Mouse (Mus musculus): ENCODE measurements around the gene Akap2. TPM values are rescaled to one million over a fixed set of nuclear protein-coding genes. Genes with fewer than 3 reads are reported as not detected.
A peak's percentile ranks its signal among the peaks of the same experiment; 100 is the strongest.

Gene Akap2
- polyA plus RNA-seq, 1 experiment from 2014 or later = 38.2 TPM

GRCm38 (mm10) chr4:57919494-57920423 lies 202.3 kb downstream of the Akap2 start:
- 0 out of 2 replicates have a peak, but pooled peaks cover 3% of the 10 kb centered on the region for H3K4me1 ChIP-seq (replicated peaks; ENCODE audit: control insufficient read depth, insufficient read depth, low read length)
- no peak overlapping the region for H3K9ac ChIP-seq (ENCODE audit: low read depth, low read length)
- H3K9me3 ChIP-seq (ENCODE audit: control insufficient read depth, low read length) = no peaks in the 10 kb centered on the region
- 18% methylated on average over 8 of the region's 8 CpGs for WGBS
- no peak overlapping the region for H3K27ac ChIP-seq (ENCODE audit: low read depth, low read length)
- ATAC-seq (ENCODE audit: low FRiP score) (0 out of 2 replicates have a peak, but pooled peaks have one; percentile 35), DNase-seq (ENCODE audit: low spot score) (no peak)
- no peaks in the 10 kb centered on the region for H3K36me3 ChIP-seq (ENCODE audit: control insufficient read depth, insufficient read depth, low read length)
- no peak overlapping the region for H3K4me3 ChIP-seq (ENCODE audit: low read depth, low read length)
- H3K4me2 ChIP-seq (replicated peaks; ENCODE audit: low read depth, low read length) = no peak overlapping the region
- no peaks in the 10 kb centered on the region for H3K27me3 ChIP-seq (ENCODE audit: control insufficient read depth, insufficient read depth, low read length)

- Histone ChIP-seq H3K4me3 (ENCODE audit: low read depth, low read length) (no peak overlapping the region), H3K36me3 (ENCODE audit: control insufficient read depth, insufficient read depth, low read length) (no peaks in the 10 kb centered on the region), H3K27ac (ENCODE audit: low read depth, low read length) (no peak overlapping the region), H3K4me1 (replicated peaks; ENCODE audit: control insufficient read depth, insufficient read depth, low read length) (0 out of 2 replicates have a peak, but pooled peaks cover 3% of the 10 kb centered on the region), H3K27me3 (ENCODE audit: control insufficient read depth, insufficient read depth, low read length) (no peaks in the 10 kb centered on the region), H3K9ac (ENCODE audit: low read depth, low read length) (no peak overlapping the region), H3K9me3 (ENCODE audit: control insufficient read depth, low read length) (no peaks in the 10 kb centered on the region), H3K4me2 (replicated peaks; ENCODE audit: low read depth, low read length) (no peak overlapping the region)
- DNase-seq (ENCODE audit: low spot score) (no peak), ATAC-seq (ENCODE audit: low FRiP score) (no peak)
- WGBS = 62% methylated on average over 1 of the region's 1 CpGs
Measured at GRCm38 (mm10) chr4:57920522-57920921, 203.1 kb downstream of the Akap2 start.

GRCm38 (mm10) chr4:57922171-57922570 lies 204.7 kb downstream of the Akap2 start:
- Histone ChIP-seq H3K36me3 (ENCODE audit: control insufficient read depth, insufficient read depth, low read length) (no peaks in the 10 kb centered on the region), H3K9me3 (ENCODE audit: control insufficient read depth, low read length) (no peaks in the 10 kb centered on the region), H3K27ac (ENCODE audit: low read depth, low read length) (no peak overlapping the region), H3K4me2 (replicated peaks; ENCODE audit: low read depth, low read length) (no peak overlapping the region), H3K4me1 (replicated peaks; ENCODE audit: control insufficient read depth, insufficient read depth, low read length) (0 out of 2 replicates have a peak, but pooled peaks cover 3% of the 10 kb centered on the region), H3K4me3 (ENCODE audit: low read depth, low read length) (no peak overlapping the region), H3K9ac (ENCODE audit: low read depth, low read length) (no peak overlapping the region), H3K27me3 (ENCODE audit: control insufficient read depth, insufficient read depth, low read length) (no peaks in the 10 kb centered on the region)
- ATAC-seq (ENCODE audit: low FRiP score) (peak; percentile 19; the same call in 1 of the 2 replicates), DNase-seq (ENCODE audit: low spot score) (peak; percentile 33)
- WGBS = 27% methylated on average over 5 of the region's 5 CpGs

- Histone ChIP-seq H3K36me3 (ENCODE audit: control insufficient read depth, insufficient read depth, low read length) (no peaks in the 10 kb centered on the region), H3K4me1 (replicated peaks; ENCODE audit: control insufficient read depth, insufficient read depth, low read length) (0 out of 2 replicates have a peak, but pooled peaks cover 3% of the 10 kb centered on the region), H3K9ac (ENCODE audit: low read depth, low read length) (no peak overlapping the region), H3K27ac (ENCODE audit: low read depth, low read length) (no peak overlapping the region), H3K27me3 (ENCODE audit: control insufficient read depth, insufficient read depth, low read length) (no peaks in the 10 kb centered on the region), H3K4me3 (ENCODE audit: low read depth, low read length) (no peak overlapping the region), H3K9me3 (ENCODE audit: control insufficient read depth, low read length) (no peaks in the 10 kb centered on the region), H3K4me2 (replicated peaks; ENCODE audit: low read depth, low read length) (no peak overlapping the region)
- DNase-seq (ENCODE audit: low spot score) (no peak), ATAC-seq (ENCODE audit: low FRiP score) (no peak)
- 78% methylated on average over 6 of the region's 6 CpGs for WGBS
Measured at GRCm38 (mm10) chr4:57924556-57925071, 207.2 kb downstream of the Akap2 start.

GRCm38 (mm10) chr4:57927464-57928205 lies 210.2 kb downstream of the Akap2 start:
- H3K27me3 ChIP-seq (ENCODE audit: control insufficient read depth, insufficient read depth, low read length) = no peaks in the 10 kb centered on the region
- H3K9ac ChIP-seq (ENCODE audit: low read depth, low read length) = no peak overlapping the region
- H3K4me3 ChIP-seq (ENCODE audit: low read depth, low read length) = no peak overlapping the region
- DNase-seq (ENCODE audit: low spot score) = peak; percentile 62
- no peaks in the 10 kb centered on the region for H3K4me1 ChIP-seq (replicated peaks; ENCODE audit: control insufficient read depth, insufficient read depth, low read length)
- no peak overlapping the region for H3K4me2 ChIP-seq (replicated peaks; ENCODE audit: low read depth, low read length)
- no peaks in the 10 kb centered on the region for H3K9me3 ChIP-seq (ENCODE audit: control insufficient read depth, low read length)
- 0 out of 2 replicates have a peak, but pooled peaks have one; percentile 38 for ATAC-seq (ENCODE audit: low FRiP score)
- 21% methylated on average over 3 of the region's 3 CpGs for WGBS
- H3K36me3 ChIP-seq (ENCODE audit: control insufficient read depth, insufficient read depth, low read length) = no peaks in the 10 kb centered on the region
- H3K27ac ChIP-seq (ENCODE audit: low read depth, low read length) = no peak overlapping the region

- 87% methylated on average over 5 of the region's 5 CpGs for WGBS
- Histone ChIP-seq H3K4me1 (replicated peaks; ENCODE audit: control insufficient read depth, insufficient read depth, low read length) (no peaks in the 10 kb centered on the region), H3K9me3 (ENCODE audit: control insufficient read depth, low read length) (no peaks in the 10 kb centered on the region), H3K27ac (ENCODE audit: low read depth, low read length) (no peak overlapping the region), H3K4me2 (replicated peaks; ENCODE audit: low read depth, low read length) (no peak overlapping the region), H3K9ac (ENCODE audit: low read depth, low read length) (no peak overlapping the region), H3K36me3 (ENCODE audit: control insufficient read depth, insufficient read depth, low read length) (no peaks in the 10 kb centered on the region), H3K4me3 (ENCODE audit: low read depth, low read length) (no peak overlapping the region), H3K27me3 (ENCODE audit: control insufficient read depth, insufficient read depth, low read length) (no peaks in the 10 kb centered on the region)
- ATAC-seq (ENCODE audit: low FRiP score) (no peak), DNase-seq (ENCODE audit: low spot score) (no peak)
Measured at GRCm38 (mm10) chr4:57930559-57931170, 213.2 kb downstream of the Akap2 start.

- no peaks in the 10 kb centered on the region for H3K27me3 ChIP-seq (ENCODE audit: control insufficient read depth, insufficient read depth, low read length)
- H3K36me3 ChIP-seq (ENCODE audit: control insufficient read depth, insufficient read depth, low read length) = no peaks in the 10 kb centered on the region
- no peak overlapping the region for H3K4me3 ChIP-seq (ENCODE audit: low read depth, low read length)
- DNase-seq (ENCODE audit: low spot score) (no peak), ATAC-seq (ENCODE audit: low FRiP score) (no peak)
- WGBS = 79% methylated on average over 5 of the region's 5 CpGs
- no peak overlapping the region for H3K4me2 ChIP-seq (replicated peaks; ENCODE audit: low read depth, low read length)
- H3K27ac ChIP-seq (ENCODE audit: low read depth, low read length) = no peak overlapping the region
- no peak overlapping the region for H3K9ac ChIP-seq (ENCODE audit: low read depth, low read length)
- H3K4me1 ChIP-seq (replicated peaks; ENCODE audit: control insufficient read depth, insufficient read depth, low read length) = no peaks in the 10 kb centered on the region
- no peaks in the 10 kb centered on the region for H3K9me3 ChIP-seq (ENCODE audit: control insufficient read depth, low read length)
Measured at GRCm38 (mm10) chr4:57934181-57934580, 216.7 kb downstream of the Akap2 start.

GRCm38 (mm10) chr4:57937292-57937691 lies 219.8 kb downstream of the Akap2 start:
- ATAC-seq (ENCODE audit: low FRiP score) (no peak), DNase-seq (ENCODE audit: low spot score) (no peak)
- no peaks in the 10 kb centered on the region for H3K27me3 ChIP-seq (ENCODE audit: control insufficient read depth, insufficient read depth, low read length)
- H3K4me2 ChIP-seq (replicated peaks; ENCODE audit: low read depth, low read length) = no peak overlapping the region
- no peaks in the 10 kb centered on the region for H3K36me3 ChIP-seq (ENCODE audit: control insufficient read depth, insufficient read depth, low read length)
- H3K4me1 ChIP-seq (replicated peaks; ENCODE audit: control insufficient read depth, insufficient read depth, low read length) = no peaks in the 10 kb centered on the region
- no peak overlapping the region for H3K27ac ChIP-seq (ENCODE audit: low read depth, low read length)
- 88% methylated on average over 6 of the region's 6 CpGs for WGBS
- no peak overlapping the region for H3K4me3 ChIP-seq (ENCODE audit: low read depth, low read length)
- H3K9me3 ChIP-seq (ENCODE audit: control insufficient read depth, low read length) = no peaks in the 10 kb centered on the region
- H3K9ac ChIP-seq (ENCODE audit: low read depth, low read length) = no peak overlapping the region
